Mouse (Mus musculus) liver, embryonic 16.5 days (tissue): Measurements from ENCODE around the gene Ube2l6. TPM values are rescaled to one million over a fixed set of nuclear protein-coding genes. Genes with fewer than 3 reads are reported as not detected.

Experiments
- ATAC-seq: fragments of 200-750 bp; cut with Nextera tagmentation; 2 replicates; pipeline ENCODE4 v1.8.0; 2017; ENCODE audit warnings: low read depth, mild to moderate bottlenecking, moderate number of reproducible peaks, moderate library complexity
- H3K27ac ChIP-seq: fragments of 300-500 bp; sonication (generic); 2 replicates; pipeline ENCODE4 v1.5.1; 2014; ENCODE audit warnings: mild to moderate bottlenecking, low read length
- H3K27me3 ChIP-seq: fragments of 300-500 bp; sonication (generic); 2 replicates; pipeline ENCODE4 v1.6.1; 2014; ENCODE audit warnings: low read depth, low read length, mixed read lengths; ENCODE audit not compliant: control insufficient read depth, insufficient read depth
- H3K36me3 ChIP-seq: fragments of 300-500 bp; sonication (generic); 2 replicates; pipeline ENCODE4 v1.6.1; 2014; ENCODE audit warnings: mild to moderate bottlenecking; ENCODE audit not compliant: control insufficient read depth, insufficient read depth
- H3K4me1 ChIP-seq: fragments of 300-500 bp; sonication (generic); 2 replicates; pipeline ENCODE4 v1.6.1; 2014; ENCODE audit warnings: low read depth, low read length, mixed read lengths; ENCODE audit not compliant: control insufficient read depth
- H3K4me2 ChIP-seq: fragments of 300-500 bp; sonication (generic); 2 replicates; pipeline ENCODE4 v1.6.1; 2014; ENCODE audit warnings: low read depth, low read length, mixed read lengths
- H3K4me3 ChIP-seq: fragments of 300-500 bp; sonication (generic); 2 replicates; pipeline ENCODE4 v1.5.1; 2014; ENCODE audit warnings: low read depth, mild to moderate bottlenecking, low read length
- H3K9ac ChIP-seq: fragments of 300-500 bp; sonication (generic); 2 replicates; pipeline ENCODE4 v1.6.1; 2014; ENCODE audit warnings: low read depth, low read length
- H3K9me3 ChIP-seq: fragments of 300-500 bp; sonication (generic); replicated peaks from 2 replicates; pipeline ENCODE4 v1.6.1; 2016; ENCODE audit warnings: low read length; ENCODE audit not compliant: control insufficient read depth
- WGBS: fragments of 180-500 bp; shearing (Covaris S2); extraction: QIAGEN DNeasy Blood & Tissue Kit; methylation state at CpG from one replicate; pipeline ENCODE4 v1.1.7; 2014; ENCODE audit not compliant: insufficient replicate concordance; 5-methylcytosine and 5-hydroxymethylcytosine counted together
- polyA plus RNA-seq: library from polyadenylated mRNA; unstranded; fragments of >200 nt; fragmentation: Nextera tagmentation; extraction: Ambion mirVana; gene quantifications from 2 replicates; pipeline ENCODE4 v1.2.1, GENCODE M21; 2015

Ube2l6 gene
- polyA plus RNA-seq, 1 experiment from 2014 or later, result 542 TPM

DNA sequence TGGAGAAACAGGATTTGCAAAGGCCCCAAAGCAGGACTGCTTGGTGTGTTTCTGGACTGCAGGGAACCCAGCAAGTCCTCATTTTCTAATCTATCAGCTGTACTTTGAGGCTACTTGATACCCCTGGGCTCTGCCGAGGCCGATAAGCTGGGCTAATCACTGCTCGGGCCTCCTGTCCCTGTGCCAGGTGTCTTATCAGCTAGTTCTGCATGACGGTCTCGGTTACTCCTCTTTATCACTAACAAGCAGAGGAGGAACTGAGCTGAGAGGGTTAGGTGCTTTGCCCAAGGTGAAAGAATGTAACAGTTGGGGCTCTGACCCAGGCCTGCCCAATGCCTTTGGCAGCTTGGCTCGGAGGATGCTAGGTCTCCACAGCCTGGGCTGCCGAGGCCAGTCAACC is 13.3 kb downstream of the Ube2l6 start:
- Histone ChIP-seq H3K9ac (peak overlapping the region; percentile 73), H3K4me2 (peak overlapping the region; percentile 83), H3K27ac (peak overlapping the region; percentile 99), H3K9me3 (no peaks in the 10 kb centered on the region), H3K36me3 (peaks cover 31% of the 10 kb centered on the region), H3K27me3 (no peaks in the 10 kb centered on the region), H3K4me3 (peak overlapping the region; percentile 48), H3K4me1 (peaks cover 53% of the 10 kb centered on the region)
- ATAC-seq, result peak; percentile 98
- 12% methylated on average over 7 of the region's 7 CpGs for WGBS

- no peaks in the 10 kb centered on the region for H3K27me3 ChIP-seq
- H3K4me2 ChIP-seq, result peak overlapping the region; percentile 83
- H3K9me3 ChIP-seq, result no peaks in the 10 kb centered on the region
- whole genome bisulfite sequencing, result 74% methylated on average over 6 of the region's 6 CpGs
- peak overlapping the region; percentile 73 for H3K9ac ChIP-seq
- H3K27ac ChIP-seq, result peak overlapping the region; percentile 99
- peaks cover 25% of the 10 kb centered on the region for H3K36me3 ChIP-seq
- peak overlapping the region; percentile 48; the same call in 1 of the 2 replicates for H3K4me3 ChIP-seq
- H3K4me1 ChIP-seq, result peaks cover 51% of the 10 kb centered on the region
- ATAC-seq, result no peak
Observed at GRCm38 (mm10) chr2:84812676-84813075, 14.0 kb downstream of the Ube2l6 start.

GRCm38 (mm10) chr2:84819861-84820260 is 21.2 kb downstream of the Ube2l6 start:
- no peak overlapping the region for H3K27ac ChIP-seq
- ATAC-seq, result no peak
- H3K9ac ChIP-seq, result no peak overlapping the region
- H3K36me3 ChIP-seq, result no peaks in the 10 kb centered on the region
- peaks cover 3% of the 10 kb centered on the region for H3K4me1 ChIP-seq
- H3K9me3 ChIP-seq, result no peaks in the 10 kb centered on the region
- peaks cover 43% of the 10 kb centered on the region for H3K27me3 ChIP-seq
- 24% methylated on average over 3 of the region's 3 CpGs for WGBS
- H3K4me3 ChIP-seq, result no peak overlapping the region
- no peak overlapping the region for H3K4me2 ChIP-seq

- H3K4me1 ChIP-seq, result peaks cover 6% of the 10 kb centered on the region
- no peak within 1 kb of the TSS for H3K4me3 ChIP-seq
- no peak within 1 kb of the TSS for H3K9ac ChIP-seq
- H3K9me3 ChIP-seq, result no peaks in the 10 kb centered on the region
- H3K36me3 ChIP-seq, result no peaks in the 10 kb centered on the region
- no peak within 1 kb of the TSS for H3K27ac ChIP-seq
- H3K27me3 ChIP-seq, result peaks cover 43% of the 10 kb centered on the region
- WGBS, result 36% methylated on average over 13 of the region's 13 CpGs
- ATAC-seq, result no peak
- H3K4me2 ChIP-seq, result no peak within 1 kb of the TSS
Observed at GRCm38 (mm10) chr2:84822552-84822951, 23.9 kb downstream of the Ube2l6 start, which contains the start of gene Smtnl1. TSS of gene Smtnl1 (minus strand) at chr2:84822652.

DNA sequence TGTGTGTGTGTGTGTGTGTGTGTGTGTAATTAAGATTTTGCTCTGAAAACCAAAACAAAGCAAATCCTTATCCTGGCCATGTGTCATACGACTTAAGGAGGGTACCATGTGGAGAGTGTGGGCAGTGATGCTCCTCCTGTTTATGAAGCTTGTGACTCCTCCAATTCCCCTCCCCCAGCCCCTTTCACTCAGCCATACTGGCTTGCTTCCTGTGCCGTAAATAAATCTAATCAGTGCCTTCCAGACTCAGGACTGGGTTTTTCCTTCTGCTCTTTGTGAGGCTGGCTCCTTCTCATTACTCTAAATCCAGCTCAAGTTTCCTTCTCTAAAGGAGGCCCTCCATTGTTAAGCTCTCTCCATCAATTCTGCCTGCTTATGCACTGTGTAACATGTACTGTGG is 24.6 kb downstream of the Ube2l6 start:
- 11% methylated on average over 2 of the region's 2 CpGs for whole genome bisulfite sequencing
- Histone ChIP-seq H3K27me3 (peaks cover 43% of the 10 kb centered on the region), H3K4me3 (no peak overlapping the region)

GRCm38 (mm10) chr2:84826488-84827282 is 28.1 kb downstream of the Ube2l6 start, which contains the start of gene Timm10:
TSS of gene Timm10 (plus strand) at chr2:84826997.
- Histone ChIP-seq H3K4me1 (peaks cover 18% of the 10 kb centered on the region), H3K27me3 (peaks cover 21% of the 10 kb centered on the region)

More for the DNA sequence above, 24.6 kb downstream of the Ube2l6 start:
- H3K9ac ChIP-seq, result no peak overlapping the region
- no peak for ATAC-seq
- peaks cover 12% of the 10 kb centered on the region for H3K4me1 ChIP-seq
- no peaks in the 10 kb centered on the region; the same call in 1 of the 2 replicates for H3K36me3 ChIP-seq
- no peaks in the 10 kb centered on the region for H3K9me3 ChIP-seq
- H3K27ac ChIP-seq, result no peak overlapping the region
- H3K4me2 ChIP-seq, result no peak overlapping the region

GRCm38 (mm10) chr2:84827283-84827920 is 28.8 kb downstream of the Ube2l6 start:
- Histone ChIP-seq H3K27me3 (peaks cover 14% of the 10 kb centered on the region), H3K27ac (peak overlapping the region; percentile 95), H3K4me3 (peak overlapping the region; percentile 74), H3K4me2 (peak overlapping the region; percentile 99), H3K4me1 (peaks cover 25% of the 10 kb centered on the region), H3K36me3 (peaks cover 10% of the 10 kb centered on the region), H3K9me3 (no peaks in the 10 kb centered on the region), H3K9ac (peak overlapping the region; percentile 79)
- peak; percentile 82 for ATAC-seq
- under 1% methylated on average over 29 of the region's 29 CpGs for WGBS

More at GRCm38 (mm10) chr2:84826488-84827282, 28.1 kb downstream of the Ube2l6 start, which contains the start of gene Timm10:
- Histone ChIP-seq H3K4me3 (peak within 1 kb of the TSS; percentile 74), H3K36me3 (peaks cover 10% of the 10 kb centered on the region), H3K9me3 (no peaks in the 10 kb centered on the region), H3K4me2 (peak within 1 kb of the TSS; percentile 99), H3K9ac (peak within 1 kb of the TSS; percentile 79), H3K27ac (peak within 1 kb of the TSS; percentile 95)
- WGBS, result under 1% methylated on average over 34 of the region's 34 CpGs
- peak; percentile 79 for ATAC-seq

- H3K9ac ChIP-seq, result peak overlapping the region; percentile 15; the same call in 1 of the 2 replicates
- WGBS, result 29% methylated on average over 10 of the region's 10 CpGs
- peaks cover 21% of the 10 kb centered on the region for H3K4me1 ChIP-seq
- peak overlapping the region; percentile 43 for H3K27ac ChIP-seq
- no peak overlapping the region for H3K4me2 ChIP-seq
- ATAC-seq, result peak; percentile 51
- no peak overlapping the region for H3K4me3 ChIP-seq
- H3K9me3 ChIP-seq, result no peaks in the 10 kb centered on the region
- peaks cover 10% of the 10 kb centered on the region for H3K36me3 ChIP-seq
- H3K27me3 ChIP-seq, result no peaks in the 10 kb centered on the region
Observed at GRCm38 (mm10) chr2:84831666-84832391, 33.2 kb downstream of the Ube2l6 start.
